Mouse (Mus musculus) cerebellum, adult 2 months (tissue): ENCODE measurements at regions not wholly inside any gene's neighbourhood (a gene's known extent, or its start where the extent isn't known, plus 50 kb on each side); places are given as distances from the start of the nearest gene placed in this dataset.

Experiments
- DNase-seq, 2 experiments: peaks; one replicate each; pipeline ENCODE4 v3.0.0; 2021
- H3K27ac ChIP-seq: fragments of 200-500 bp; 2 replicates; pipeline ENCODE4 v1.5.1; 2012; ENCODE audit warnings: low read length, control low read depth, inconsistent platforms; ENCODE audit not compliant: insufficient read depth
- H3K27me3 ChIP-seq: fragments of 200-500 bp; 2 replicates; pipeline ENCODE4 v1.6.1; 2012; ENCODE audit warnings: inconsistent platforms, mild to moderate bottlenecking, low read length, moderate library complexity; ENCODE audit not compliant: control insufficient read depth, insufficient read depth
- H3K4me1 ChIP-seq: fragments of 200-500 bp; 2 replicates; pipeline ENCODE4 v1.6.1; 2011; ENCODE audit warnings: low read length; ENCODE audit not compliant: control insufficient read depth, insufficient read depth
- H3K4me3 ChIP-seq: fragments of 200-500 bp; replicated peaks from 2 replicates; pipeline ENCODE3; 2011; ENCODE audit warnings: mild to moderate bottlenecking, low read depth, low read length, control low read depth; ENCODE audit not compliant: insufficient read depth
- CTCF ChIP-seq: fragments of 200-500 bp; IDR thresholded peaks from 2 replicates; pipeline ENCODE4 v1.5.1; 2011; ENCODE audit warnings: low read depth, mild to moderate bottlenecking, control low read depth, low read length, moderate library complexity, borderline replicate concordance; ENCODE audit not compliant: insufficient read depth
- POLR2A ChIP-seq: fragments of 200-500 bp; IDR thresholded peaks from 2 replicates; pipeline ENCODE4 v1.6.1; 2011; ENCODE audit warnings: low read length, control low read depth, borderline replicate concordance; ENCODE audit not compliant: insufficient read depth
- WGBS: fragments of 180-500 bp; shearing (Covaris S2); methylation state at CpG from one replicate; pipeline ENCODE4 v1.1.7; 2018; 5-methylcytosine and 5-hydroxymethylcytosine counted together

GRCm38 (mm10) chr19:35639945-35640344 is 417.4 kb downstream of the Htr7 start:
- whole genome bisulfite sequencing, result 79% methylated on average over 3 of the region's 3 CpGs
- no peaks in the 10 kb centered on the region for H3K27me3 ChIP-seq
- no peaks in the 10 kb centered on the region for H3K4me1 ChIP-seq
- H3K4me3 ChIP-seq, result no peak overlapping the region
- no peak overlapping the region for H3K27ac ChIP-seq
- DNase-seq, result no peak
- TF ChIP-seq POLR2A (no peak), CTCF (no peak)

GRCm38 (mm10) chr19:35621771-35622170 is 435.5 kb downstream of the Htr7 start:
- H3K27ac ChIP-seq, result no peak overlapping the region
- TF ChIP-seq POLR2A, result no peak
- no peak for TF ChIP-seq CTCF
- no peak overlapping the region for H3K4me3 ChIP-seq
- no peaks in the 10 kb centered on the region for H3K4me1 ChIP-seq
- no peaks in the 10 kb centered on the region for H3K27me3 ChIP-seq
- WGBS, result 53% methylated on average over 2 of the region's 2 CpGs
- DNase-seq, result no peak

- peak; percentile 11 to 60 for DNase-seq
- H3K4me3 ChIP-seq, result no peak overlapping the region
- H3K4me1 ChIP-seq, result no peaks in the 10 kb centered on the region
- H3K27ac ChIP-seq, result no peak overlapping the region
- no peaks in the 10 kb centered on the region for H3K27me3 ChIP-seq
- TF ChIP-seq POLR2A (no peak), CTCF (no peak)
These were observed 461.9 kb downstream of the Htr7 start for GRCm38 (mm10) chr19:35595384-35595783.

- no peaks in the 10 kb centered on the region; the same call in 1 of the 2 replicates for H3K27me3 ChIP-seq
- H3K4me3 ChIP-seq, result no peak overlapping the region
- H3K4me1 ChIP-seq, result no peaks in the 10 kb centered on the region
- whole genome bisulfite sequencing, result 58% methylated on average over 3 of the region's 3 CpGs
- TF ChIP-seq POLR2A (no peak), CTCF (no peak)
- H3K27ac ChIP-seq, result no peak overlapping the region
- DNase-seq, result no peak
These were observed 481.3 kb downstream of the Htr7 start for GRCm38 (mm10) chr19:35575979-35576378.

GRCm38 (mm10) chr19:35549381-35549780 is 507.9 kb downstream of the Htr7 start:
- 60% methylated on average over 3 of the region's 3 CpGs for WGBS
- Histone ChIP-seq H3K27me3 (no peaks in the 10 kb centered on the region), H3K4me1 (no peaks in the 10 kb centered on the region), H3K27ac (no peak overlapping the region), H3K4me3 (no peak overlapping the region)
- no peak for TF ChIP-seq POLR2A
- TF ChIP-seq CTCF, result no peak
- DNase-seq, result no peak

- DNase-seq, result no peak
- Histone ChIP-seq H3K27ac (no peak overlapping the region), H3K27me3 (no peaks in the 10 kb centered on the region), H3K4me3 (no peak overlapping the region), H3K4me1 (no peaks in the 10 kb centered on the region)
- WGBS, result 20% methylated on average over 2 of the region's 2 CpGs
- TF ChIP-seq POLR2A (no peak), CTCF (no peak)
These were observed 520.5 kb downstream of the Htr7 start for GRCm38 (mm10) chr19:35536816-35537215.

GRCm38 (mm10) chr19:35529276-35529675 is 528.0 kb downstream of the Htr7 start:
- Histone ChIP-seq H3K27me3 (no peaks in the 10 kb centered on the region), H3K4me3 (no peak overlapping the region), H3K27ac (no peak overlapping the region), H3K4me1 (no peaks in the 10 kb centered on the region)
- 4% methylated on average over 1 of the region's 1 CpGs for WGBS
- no peak for TF ChIP-seq POLR2A
- no peak for TF ChIP-seq CTCF
- DNase-seq, result no peak

- 62% methylated on average over 4 of the region's 4 CpGs for WGBS
- Histone ChIP-seq H3K27ac (no peak overlapping the region), H3K4me1 (no peaks in the 10 kb centered on the region), H3K4me3 (no peak overlapping the region), H3K27me3 (no peaks in the 10 kb centered on the region)
- TF ChIP-seq CTCF, result no peak
- no peak for TF ChIP-seq POLR2A
- DNase-seq, result no peak
These were observed 563.6 kb downstream of the Htr7 start for GRCm38 (mm10) chr19:35493721-35494120.
